Mouse (Mus musculus) intestine, embryonic 16.5 days (tissue): ENCODE measurements around the gene Srxn1. TPM values are rescaled to one million over a fixed set of nuclear protein-coding genes. Genes with fewer than 3 reads are reported as not detected.

Source experiments
- ATAC-seq: fragments of 200-750 bp; cut with Nextera tagmentation; 2 replicates; pipeline ENCODE4 v1.8.0; 2017; ENCODE audit warnings: moderate TSS enrichment, moderate library complexity
- H3K27ac ChIP-seq: fragments of 300-500 bp; sonication (generic); 2 replicates; pipeline ENCODE4 v1.5.1; 2014; ENCODE audit warnings: mild to moderate bottlenecking, low read length
- H3K27me3 ChIP-seq: fragments of 300-500 bp; sonication (generic); replicated peaks from 2 replicates; pipeline ENCODE4 v1.6.1; 2014; ENCODE audit warnings: low read length, control low read depth, mixed read lengths; ENCODE audit not compliant: control insufficient read depth, insufficient read depth
- H3K36me3 ChIP-seq: fragments of 300-500 bp; sonication (generic); 2 replicates; pipeline ENCODE4 v1.6.1; 2014; ENCODE audit warnings: low read length, control low read depth; ENCODE audit not compliant: control insufficient read depth, insufficient read depth
- H3K4me1 ChIP-seq: fragments of 300-500 bp; sonication (generic); 2 replicates; pipeline ENCODE4 v1.6.1; 2014; ENCODE audit warnings: low read length, control low read depth, mixed read lengths; ENCODE audit not compliant: control insufficient read depth, insufficient read depth
- H3K4me2 ChIP-seq: fragments of 300-500 bp; sonication (generic); 2 replicates; pipeline ENCODE4 v1.6.1; 2014; ENCODE audit warnings: low read depth, low read length, control low read depth
- H3K4me3 ChIP-seq: fragments of 300-500 bp; sonication (generic); 2 replicates; pipeline ENCODE4 v1.5.1; 2014; ENCODE audit warnings: mild to moderate bottlenecking, low read length
- H3K9ac ChIP-seq: fragments of 300-500 bp; sonication (generic); 2 replicates; pipeline ENCODE4 v1.6.1; 2014; ENCODE audit warnings: low read depth, low read length
- H3K9me3 ChIP-seq: fragments of 300-500 bp; sonication (generic); 2 replicates; pipeline ENCODE4 v1.6.1; 2016; ENCODE audit warnings: low read length, control low read depth; ENCODE audit not compliant: control insufficient read depth
- WGBS: fragments of 180-500 bp; shearing (Covaris S2); extraction: QIAGEN DNeasy Blood & Tissue Kit; methylation state at CpG from one replicate; pipeline ENCODE4 v1.1.7; 2014; 5-methylcytosine and 5-hydroxymethylcytosine counted together
- polyA plus RNA-seq: library from polyadenylated mRNA; unstranded; fragments of >200 nt; fragmentation: Nextera tagmentation; extraction: Ambion mirVana; gene quantifications from 2 replicates; pipeline ENCODE4 v1.2.1, GENCODE M21; 2015

Gene Srxn1
- polyA plus RNA-seq, 1 experiment from 2014 or later, result 34.9 TPM

GRCm38 (mm10) chr2:152096922-152097321 is 8.4 kb upstream of the Srxn1 start:
- Histone ChIP-seq H3K4me1 (peaks cover 15% of the 10 kb centered on the region), H3K4me2 (no peak overlapping the region), H3K27me3 (peaks cover 42% of the 10 kb centered on the region), H3K9ac (no peak overlapping the region), H3K4me3 (no peak overlapping the region), H3K36me3 (no peaks in the 10 kb centered on the region), H3K27ac (no peak overlapping the region), H3K9me3 (no peaks in the 10 kb centered on the region)
- 69% methylated on average over 2 of the region's 2 CpGs for WGBS
- ATAC-seq, result no peak

- H3K9ac ChIP-seq, result no peak overlapping the region
Observed at GRCm38 (mm10) chr2:152097916-152098315, 7.4 kb upstream of the Srxn1 start.

GRCm38 (mm10) chr2:152099538-152099937 is 5.8 kb upstream of the Srxn1 start:
- H3K9me3 ChIP-seq, result no peaks in the 10 kb centered on the region
- H3K4me2 ChIP-seq, result no peak overlapping the region
- no peak overlapping the region for H3K27ac ChIP-seq
- H3K27me3 ChIP-seq, result peaks cover 17% of the 10 kb centered on the region
- WGBS, result 58% methylated on average over 3 of the region's 3 CpGs
- H3K9ac ChIP-seq, result no peak overlapping the region
- H3K36me3 ChIP-seq, result no peaks in the 10 kb centered on the region
- no peak overlapping the region for H3K4me3 ChIP-seq
- ATAC-seq, result no peak
- peaks cover 5% of the 10 kb centered on the region; the same call in 1 of the 2 replicates for H3K4me1 ChIP-seq

More at GRCm38 (mm10) chr2:152097916-152098315, 7.4 kb upstream of the Srxn1 start:
- no peak for ATAC-seq
- H3K9me3 ChIP-seq, result no peaks in the 10 kb centered on the region
- WGBS, result 70% methylated on average over 11 of the region's 11 CpGs
- H3K4me1 ChIP-seq, result peaks cover 15% of the 10 kb centered on the region
- H3K27ac ChIP-seq, result no peak overlapping the region
- H3K4me3 ChIP-seq, result no peak overlapping the region
- peaks cover 34% of the 10 kb centered on the region for H3K27me3 ChIP-seq
- H3K36me3 ChIP-seq, result no peaks in the 10 kb centered on the region
- H3K4me2 ChIP-seq, result no peak overlapping the region

- peaks cover 2% of the 10 kb centered on the region; the same call in 1 of the 2 replicates for H3K27me3 ChIP-seq
- ATAC-seq, result no peak
- no peak overlapping the region for H3K9ac ChIP-seq
- H3K36me3 ChIP-seq, result no peaks in the 10 kb centered on the region
- 67% methylated on average over 13 of the region's 13 CpGs for WGBS
- H3K4me1 ChIP-seq, result peaks cover 9% of the 10 kb centered on the region
- no peaks in the 10 kb centered on the region for H3K9me3 ChIP-seq
- H3K4me2 ChIP-seq, result no peak overlapping the region
- no peak overlapping the region for H3K27ac ChIP-seq
- H3K4me3 ChIP-seq, result no peak overlapping the region
Observed at GRCm38 (mm10) chr2:152101761-152102160, 3.6 kb upstream of the Srxn1 start.

- H3K4me2 ChIP-seq, result no peak overlapping the region
- WGBS, result 52% methylated on average over 6 of the region's 6 CpGs
Observed at GRCm38 (mm10) chr2:152102369-152102768, 2.9 kb upstream of the Srxn1 start.

GRCm38 (mm10) chr2:152104711-152105317 is 502 bp upstream of the Srxn1 start:
- Histone ChIP-seq H3K36me3 (peaks cover 4% of the 10 kb centered on the region; the same call in 1 of the 2 replicates), H3K4me1 (peaks cover 14% of the 10 kb centered on the region), H3K9me3 (no peaks in the 10 kb centered on the region), H3K27ac (peak overlapping the region; percentile 73), H3K27me3 (no peaks in the 10 kb centered on the region; the same call in 1 of the 2 replicates), H3K4me2 (peak overlapping the region; percentile 78), H3K4me3 (peak overlapping the region; percentile 77), H3K9ac (peak overlapping the region; percentile 87)
- peak; percentile 40 for ATAC-seq
- 20% methylated on average over 17 of the region's 17 CpGs for WGBS

More at GRCm38 (mm10) chr2:152102369-152102768, 2.9 kb upstream of the Srxn1 start:
- H3K27me3 ChIP-seq, result peaks cover 2% of the 10 kb centered on the region; the same call in 1 of the 2 replicates
- H3K9me3 ChIP-seq, result no peaks in the 10 kb centered on the region
- H3K27ac ChIP-seq, result no peak overlapping the region
- H3K9ac ChIP-seq, result no peak overlapping the region
- ATAC-seq, result no peak
- H3K4me3 ChIP-seq, result no peak overlapping the region
- no peaks in the 10 kb centered on the region for H3K36me3 ChIP-seq
- H3K4me1 ChIP-seq, result peaks cover 9% of the 10 kb centered on the region

- ATAC-seq, result no peak
- Histone ChIP-seq H3K27me3 (no peaks in the 10 kb centered on the region; the same call in 1 of the 2 replicates), H3K36me3 (peaks cover 4% of the 10 kb centered on the region; the same call in 1 of the 2 replicates), H3K27ac (peak overlapping the region; percentile 73), H3K4me2 (peak overlapping the region; percentile 78), H3K9ac (peak overlapping the region; percentile 87), H3K9me3 (no peaks in the 10 kb centered on the region), H3K4me3 (peak overlapping the region; percentile 77), H3K4me1 (peaks cover 16% of the 10 kb centered on the region)
- 75% methylated on average over 3 of the region's 3 CpGs for WGBS
Observed at GRCm38 (mm10) chr2:152106225-152106595, 894 bp downstream of the Srxn1 start.

GRCm38 (mm10) chr2:152106597-152106996 is 1.3 kb downstream of the Srxn1 start:
- Histone ChIP-seq H3K27me3 (no peaks in the 10 kb centered on the region; the same call in 1 of the 2 replicates), H3K4me3 (peak overlapping the region; percentile 77), H3K9ac (peak overlapping the region; percentile 87; the same call in 1 of the 2 replicates), H3K27ac (no peak overlapping the region), H3K9me3 (no peaks in the 10 kb centered on the region), H3K36me3 (peaks cover 4% of the 10 kb centered on the region; the same call in 1 of the 2 replicates), H3K4me2 (peak overlapping the region; percentile 78), H3K4me1 (peaks cover 16% of the 10 kb centered on the region)
- 94% methylated on average over 10 of the region's 10 CpGs for WGBS
- no peak for ATAC-seq

GRCm38 (mm10) chr2:152108702-152109101 is 3.4 kb downstream of the Srxn1 start:
- no peak overlapping the region for H3K27ac ChIP-seq

More at GRCm38 (mm10) chr2:152108702-152109101, 3.4 kb downstream of the Srxn1 start:
- Histone ChIP-seq H3K36me3 (peaks cover 4% of the 10 kb centered on the region; the same call in 1 of the 2 replicates), H3K9me3 (no peaks in the 10 kb centered on the region), H3K4me3 (no peak overlapping the region), H3K4me2 (no peak overlapping the region), H3K27me3 (no peaks in the 10 kb centered on the region), H3K4me1 (peaks cover 16% of the 10 kb centered on the region), H3K9ac (no peak overlapping the region)
- WGBS, result 78% methylated on average over 7 of the region's 7 CpGs
- no peak for ATAC-seq
